Mouse (Mus musculus): ENCODE results near the gene Mastl. TPM values are rescaled to one million over a fixed set of nuclear protein-coding genes. Genes with fewer than 3 reads are reported as not detected.

Mastl gene
- total and polyA plus RNA-seq, 3 experiments, result 0.08 to 0.57 (median 0.18) TPM

- Histone ChIP-seq H3K9ac (ENCODE audit: low read depth, low read length) (no peak overlapping the region), H3K36me3 (ENCODE audit: control insufficient read depth, insufficient read depth, low read length) (peaks cover 3% of the 10 kb centered on the region; the same call in 1 of the 2 replicates), H3K4me3 (no peak overlapping the region), H3K27ac (no peak overlapping the region), H3K79me2 (replicated peaks; ENCODE audit: control insufficient read depth, insufficient read depth, low read length) (no peaks in the 10 kb centered on the region), H3K27me3 (ENCODE audit: control insufficient read depth, insufficient read depth, low read length) (no peaks in the 10 kb centered on the region), H3K4me1 (ENCODE audit: control insufficient read depth, insufficient read depth, low read length) (no peaks in the 10 kb centered on the region)
- intact Hi-C loops (cut with DNase I), result no loop called here
- 96% methylated on average over 8 of the region's 8 CpGs for WGBS
- TF ChIP-seq EP300 (IDR thresholded peaks at IDR 0.05; ENCODE audit: insufficient read depth, low read depth, low read length) (no peak), CTCF (IDR thresholded peaks at IDR 0.05) (no peak), POLR2A (IDR thresholded peaks at IDR 0.05; ENCODE audit: insufficient read depth, low read depth, low read length) (no peak)
- no peak for DNase-seq
These were observed 71.3 kb downstream of the Mastl start for GRCm38 (mm10) chr2:23084540-23084939.

GRCm38 (mm10) chr2:23078588-23078987, 77.2 kb downstream of the Mastl start:
- Histone ChIP-seq H3K9ac (ENCODE audit: low read depth, low read length) (no peak overlapping the region), H3K4me1 (ENCODE audit: control insufficient read depth, insufficient read depth, low read length) (no peaks in the 10 kb centered on the region), H3K79me2 (replicated peaks; ENCODE audit: control insufficient read depth, insufficient read depth, low read length) (no peaks in the 10 kb centered on the region), H3K27me3 (ENCODE audit: control insufficient read depth, insufficient read depth, low read length) (no peaks in the 10 kb centered on the region), H3K27ac (no peak overlapping the region), H3K4me3 (no peak overlapping the region), H3K36me3 (ENCODE audit: control insufficient read depth, insufficient read depth, low read length) (peaks cover 3% of the 10 kb centered on the region; the same call in 1 of the 2 replicates)
- 95% methylated on average over 2 of the region's 2 CpGs for WGBS
- TF ChIP-seq EP300 (IDR thresholded peaks at IDR 0.05; ENCODE audit: insufficient read depth, low read depth, low read length) (no peak), POLR2A (IDR thresholded peaks at IDR 0.05; ENCODE audit: insufficient read depth, low read depth, low read length) (no peak), CTCF (IDR thresholded peaks at IDR 0.05) (no peak)
- no peak for DNase-seq
- intact Hi-C loops (cut with DNase I), result no loop called here

- peaks cover 3% of the 10 kb centered on the region; the same call in 1 of the 2 replicates for H3K36me3 ChIP-seq (ENCODE audit: control insufficient read depth, insufficient read depth, low read length)
- H3K9ac ChIP-seq (ENCODE audit: low read depth, low read length), result no peak overlapping the region
- H3K4me1 ChIP-seq (ENCODE audit: control insufficient read depth, insufficient read depth, low read length), result no peaks in the 10 kb centered on the region
- intact Hi-C loops (cut with DNase I), result no loop called here
- H3K79me2 ChIP-seq (replicated peaks; ENCODE audit: control insufficient read depth, insufficient read depth, low read length), result no peaks in the 10 kb centered on the region
- no peak for DNase-seq
- 92% methylated on average over 5 of the region's 5 CpGs for WGBS
- TF ChIP-seq CTCF (IDR thresholded peaks at IDR 0.05) (no peak), POLR2A (IDR thresholded peaks at IDR 0.05; ENCODE audit: insufficient read depth, low read depth, low read length) (no peak), EP300 (IDR thresholded peaks at IDR 0.05; ENCODE audit: insufficient read depth, low read depth, low read length) (no peak)
- H3K27me3 ChIP-seq (ENCODE audit: control insufficient read depth, insufficient read depth, low read length), result no peaks in the 10 kb centered on the region
- H3K27ac ChIP-seq, result no peak overlapping the region
- H3K4me3 ChIP-seq, result no peak overlapping the region
These were observed 78.1 kb downstream of the Mastl start for GRCm38 (mm10) chr2:23077693-23078092.

GRCm38 (mm10) chr2:23076783-23077182, 79.0 kb downstream of the Mastl start:
- no peak for TF ChIP-seq POLR2A (IDR thresholded peaks at IDR 0.05; ENCODE audit: insufficient read depth, low read depth, low read length)
- peak; percentile 21; the same call in 1 of the 2 replicates for TF ChIP-seq CTCF (IDR thresholded peaks at IDR 0.05)
- TF ChIP-seq EP300 (IDR thresholded peaks at IDR 0.05; ENCODE audit: insufficient read depth, low read depth, low read length), result no peak
- no peaks in the 10 kb centered on the region for H3K79me2 ChIP-seq (replicated peaks; ENCODE audit: control insufficient read depth, insufficient read depth, low read length)
- no peak overlapping the region for H3K27ac ChIP-seq
- H3K27me3 ChIP-seq (ENCODE audit: control insufficient read depth, insufficient read depth, low read length), result no peaks in the 10 kb centered on the region
- DNase-seq, result no peak
- H3K4me3 ChIP-seq, result no peak overlapping the region
- peaks cover 4% of the 10 kb centered on the region; the same call in 1 of the 2 replicates for H3K36me3 ChIP-seq (ENCODE audit: control insufficient read depth, insufficient read depth, low read length)
- H3K4me1 ChIP-seq (ENCODE audit: control insufficient read depth, insufficient read depth, low read length), result no peaks in the 10 kb centered on the region
- no peak overlapping the region for H3K9ac ChIP-seq (ENCODE audit: low read depth, low read length)
- intact Hi-C loops (cut with DNase I), result no loop called here

- DNase-seq, result no peak
- Histone ChIP-seq H3K36me3 (ENCODE audit: control insufficient read depth, insufficient read depth, low read length) (peaks cover 4% of the 10 kb centered on the region), H3K79me2 (replicated peaks; ENCODE audit: control insufficient read depth, insufficient read depth, low read length) (no peaks in the 10 kb centered on the region), H3K27ac (no peak overlapping the region), H3K4me3 (no peak overlapping the region), H3K27me3 (ENCODE audit: control insufficient read depth, insufficient read depth, low read length) (no peaks in the 10 kb centered on the region), H3K9ac (ENCODE audit: low read depth, low read length) (no peak overlapping the region), H3K4me1 (ENCODE audit: control insufficient read depth, insufficient read depth, low read length) (no peaks in the 10 kb centered on the region)
- intact Hi-C loops (cut with DNase I), result no loop called here
- TF ChIP-seq CTCF (IDR thresholded peaks at IDR 0.05), result no peak
- no peak for TF ChIP-seq EP300 (IDR thresholded peaks at IDR 0.05; ENCODE audit: insufficient read depth, low read depth, low read length)
- no peak for TF ChIP-seq POLR2A (IDR thresholded peaks at IDR 0.05; ENCODE audit: insufficient read depth, low read depth, low read length)
These were observed 80.0 kb downstream of the Mastl start for GRCm38 (mm10) chr2:23075846-23076245.

GRCm38 (mm10) chr2:23071406-23071805, 84.4 kb downstream of the Mastl start:
- no peaks in the 10 kb centered on the region for H3K79me2 ChIP-seq (replicated peaks; ENCODE audit: control insufficient read depth, insufficient read depth, low read length)
- no peak overlapping the region for H3K4me3 ChIP-seq
- no peak overlapping the region for H3K27ac ChIP-seq
- no peaks in the 10 kb centered on the region for H3K4me1 ChIP-seq (ENCODE audit: control insufficient read depth, insufficient read depth, low read length)
- TF ChIP-seq POLR2A (IDR thresholded peaks at IDR 0.05; ENCODE audit: insufficient read depth, low read depth, low read length), result no peak
- TF ChIP-seq EP300 (IDR thresholded peaks at IDR 0.05; ENCODE audit: insufficient read depth, low read depth, low read length), result no peak
- no peak for TF ChIP-seq CTCF (IDR thresholded peaks at IDR 0.05)
- peaks cover 5% of the 10 kb centered on the region for H3K36me3 ChIP-seq (ENCODE audit: control insufficient read depth, insufficient read depth, low read length)
- DNase-seq, result no peak
- intact Hi-C loops (cut with DNase I), result no loop called here
- no peak overlapping the region for H3K9ac ChIP-seq (ENCODE audit: low read depth, low read length)
- no peaks in the 10 kb centered on the region for H3K27me3 ChIP-seq (ENCODE audit: control insufficient read depth, insufficient read depth, low read length)
- 85% methylated on average over 1 of the region's 1 CpGs for WGBS

All from heart, adult 2 months (tissue).